Mouse (Mus musculus) hindbrain, embryonic 10.5 days (tissue): Measurements from ENCODE around the gene Crebrf. TPM values are rescaled to one million over a fixed set of nuclear protein-coding genes. Genes with fewer than 3 reads are reported as not detected.
A peak's percentile ranks its signal among the peaks of the same experiment; 100 is the strongest.

Experiments
- DNase-seq: peaks from one replicate; pipeline ENCODE4 v3.0.0-alpha.2; 2017; ENCODE audit warnings: low spot score
- H3K27ac ChIP-seq: fragments of 300-500 bp; sonication (generic); 2 replicates; pipeline ENCODE4 v1.5.1; 2016; ENCODE audit warnings: mild to moderate bottlenecking, moderate library complexity
- H3K27me3 ChIP-seq: fragments of 300-500 bp; sonication (generic); 2 replicates; pipeline ENCODE4 v1.6.1; 2016; ENCODE audit warnings: mild to moderate bottlenecking; ENCODE audit not compliant: poor library complexity, insufficient read depth, severe bottlenecking
- H3K36me3 ChIP-seq: fragments of 300-500 bp; sonication (generic); 2 replicates; pipeline ENCODE4 v1.6.1; 2016; ENCODE audit warnings: mild to moderate bottlenecking, moderate library complexity
- H3K4me1 ChIP-seq: fragments of 300-500 bp; sonication (generic); replicated peaks from 2 replicates; pipeline ENCODE4 v1.6.1; 2016; ENCODE audit warnings: mild to moderate bottlenecking
- H3K4me3 ChIP-seq: fragments of 300-500 bp; sonication (generic); 2 replicates; pipeline ENCODE4 v1.5.1; 2016; ENCODE audit warnings: mild to moderate bottlenecking, moderate library complexity
- H3K9me3 ChIP-seq: fragments of 300-500 bp; sonication (generic); 2 replicates; pipeline ENCODE4 v1.6.1; 2016; ENCODE audit warnings: mild to moderate bottlenecking, moderate library complexity
- WGBS: fragments of 180-500 bp; shearing (Covaris S2); methylation state at CpG from one replicate; pipeline ENCODE4 v1.1.7; 2016; 5-methylcytosine and 5-hydroxymethylcytosine counted together
- polyA plus RNA-seq: library from polyadenylated mRNA; unstranded; fragments of >200 nt; fragmentation: Nextera tagmentation; extraction: Ambion mirVana; gene quantifications from 2 replicates; pipeline ENCODE4 v1.2.1, GENCODE M21; 2016

Gene Crebrf
- polyA plus RNA-seq, 1 experiment from 2014 or later, result 4.6 TPM

DNA sequence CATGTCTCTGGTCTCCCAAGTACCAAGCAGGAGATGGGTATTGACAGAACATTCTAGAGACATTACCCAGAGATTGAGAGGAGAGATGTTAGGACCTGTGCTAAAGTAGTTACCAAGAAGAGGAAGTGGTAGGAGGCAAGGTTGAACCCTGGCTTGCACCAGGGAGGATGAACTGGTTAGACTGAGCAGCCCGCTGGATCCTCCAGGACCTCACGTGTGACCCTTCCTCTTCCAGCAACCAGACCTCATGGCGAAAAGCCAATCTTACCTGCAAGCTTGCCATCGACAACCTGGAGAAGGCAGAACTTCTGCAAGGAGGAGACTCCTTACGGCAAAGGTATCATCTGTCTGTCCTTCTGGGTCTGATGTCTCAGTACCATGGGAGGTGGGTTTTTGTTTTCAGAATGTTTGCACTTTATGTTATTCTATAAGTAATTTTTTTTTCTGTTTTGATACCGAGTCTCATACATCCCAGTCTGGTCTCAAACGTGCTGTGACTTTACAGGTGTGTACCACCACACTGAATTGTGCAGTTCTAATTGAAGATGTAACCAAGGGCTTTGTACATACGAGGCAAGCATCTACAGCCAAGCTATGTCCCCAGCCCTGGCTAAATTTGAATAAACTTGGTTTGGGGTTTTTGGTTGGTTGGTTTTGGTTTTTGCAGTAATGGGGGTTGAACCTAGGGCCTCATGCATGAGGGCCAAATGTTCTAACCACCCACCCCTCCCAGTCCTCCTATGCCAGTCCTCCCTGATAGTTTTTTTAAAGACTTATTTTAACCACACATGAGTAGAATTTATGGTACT is 74.2 kb downstream of the Crebrf start:
- H3K4me1 ChIP-seq, result no peaks in the 10 kb centered on the region
- peaks cover 85% of the 10 kb centered on the region for H3K36me3 ChIP-seq
- no peak overlapping the region for H3K27ac ChIP-seq
- no peaks in the 10 kb centered on the region for H3K27me3 ChIP-seq
- DNase-seq, result no peak
- 91% methylated on average over 8 of the region's 8 CpGs for WGBS
- H3K4me3 ChIP-seq, result no peak overlapping the region
- H3K9me3 ChIP-seq, result no peaks in the 10 kb centered on the region

DNA sequence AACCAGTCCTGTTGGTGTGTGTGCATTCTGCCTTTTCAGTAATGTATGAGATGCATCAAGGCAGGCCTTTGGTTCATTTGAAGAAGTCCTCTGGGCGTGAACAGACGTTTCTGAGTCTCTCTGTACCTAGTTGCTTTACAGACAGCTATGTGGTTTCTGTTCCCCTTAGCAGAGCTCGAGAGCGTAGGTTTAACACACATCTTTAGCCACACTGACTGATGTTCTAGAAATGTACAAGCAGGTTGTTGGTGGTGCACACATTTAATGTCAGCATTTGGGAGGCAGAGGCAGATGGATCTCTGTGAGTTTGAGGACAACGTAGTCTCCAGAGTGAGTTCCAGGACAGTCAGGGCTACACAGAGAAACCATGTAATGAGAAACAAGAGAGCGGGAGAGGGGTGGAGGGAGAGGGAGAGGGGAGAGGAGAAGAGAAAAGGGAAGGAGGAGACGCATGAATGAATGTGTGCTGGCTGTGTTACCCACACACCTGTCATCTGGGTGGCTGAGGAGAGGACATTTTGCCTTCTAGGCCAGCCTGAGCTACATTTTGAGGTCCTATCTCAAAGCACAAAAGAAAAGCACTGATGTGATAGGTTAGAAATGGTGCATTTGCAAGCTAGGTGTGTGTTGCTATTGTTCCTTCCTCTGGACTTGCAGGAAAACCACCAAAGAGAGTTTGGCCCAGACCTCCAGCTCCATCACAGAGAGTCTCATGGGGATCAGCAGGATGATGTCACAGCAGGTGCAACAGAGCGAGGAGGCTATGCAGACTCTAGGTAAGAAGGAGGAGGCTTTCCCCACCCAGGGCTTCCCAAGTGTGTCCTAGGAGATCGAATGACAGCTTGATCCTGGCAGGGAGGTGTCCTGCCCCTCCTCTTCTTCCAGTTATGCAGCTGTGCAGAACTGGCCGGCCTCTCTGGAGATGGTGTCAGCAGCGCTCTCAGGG is 75.1 kb downstream of the Crebrf start:
- Histone ChIP-seq H3K27ac (no peak overlapping the region), H3K27me3 (no peaks in the 10 kb centered on the region), H3K36me3 (peaks cover 77% of the 10 kb centered on the region), H3K4me1 (no peaks in the 10 kb centered on the region), H3K9me3 (no peaks in the 10 kb centered on the region), H3K4me3 (no peak overlapping the region)
- WGBS, result 89% methylated on average over 11 of the region's 11 CpGs
- DNase-seq, result no peak

DNA sequence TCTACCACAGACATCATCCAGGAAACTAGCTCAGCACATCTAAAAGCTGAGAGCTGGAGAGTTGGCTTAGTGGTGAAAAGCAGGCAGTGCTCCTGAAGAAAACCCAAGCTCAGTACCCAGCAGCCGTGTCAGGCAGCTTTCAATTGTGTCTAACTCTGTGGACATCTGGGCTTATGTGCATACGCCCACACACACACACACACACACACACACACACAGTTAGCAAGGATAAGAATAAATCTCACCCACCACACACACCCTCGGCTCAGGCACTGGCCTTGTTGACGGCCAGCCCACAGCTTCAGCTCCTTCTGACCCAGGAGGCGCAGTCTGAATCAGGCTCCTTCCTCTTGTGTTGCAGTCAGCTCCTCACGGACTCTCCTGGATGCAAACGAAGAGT is 76.1 kb downstream of the Crebrf start:
- H3K9me3 ChIP-seq, result no peaks in the 10 kb centered on the region
- DNase-seq, result no peak
- 89% methylated on average over 7 of the region's 7 CpGs for WGBS
- no peaks in the 10 kb centered on the region for H3K4me1 ChIP-seq
- H3K27ac ChIP-seq, result no peak overlapping the region
- H3K4me3 ChIP-seq, result no peak overlapping the region
- H3K36me3 ChIP-seq, result peaks cover 69% of the 10 kb centered on the region
- no peaks in the 10 kb centered on the region for H3K27me3 ChIP-seq

DNA sequence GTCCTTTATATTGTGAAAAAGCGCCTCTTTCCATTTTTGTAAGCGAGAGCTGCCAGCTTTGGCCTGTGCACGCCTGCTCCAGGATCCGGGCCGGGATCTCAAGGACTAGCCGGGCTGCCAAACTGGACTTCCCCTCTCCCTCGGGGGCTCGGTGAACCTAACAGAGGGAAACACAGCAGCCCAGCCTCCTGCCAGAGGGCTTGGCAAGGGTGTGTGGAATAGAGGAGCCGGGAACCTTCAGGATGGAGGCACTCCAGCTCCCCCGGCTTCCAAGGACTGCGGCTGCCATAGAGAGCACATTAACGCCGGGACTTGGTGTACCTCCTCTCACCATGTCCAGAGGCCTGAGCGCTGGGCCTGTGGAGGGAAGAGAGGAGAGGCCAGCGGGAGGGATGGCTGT is 76.6 kb downstream of the Crebrf start:
- Histone ChIP-seq H3K9me3 (no peaks in the 10 kb centered on the region), H3K4me3 (no peak overlapping the region), H3K36me3 (peaks cover 64% of the 10 kb centered on the region), H3K4me1 (no peaks in the 10 kb centered on the region), H3K27ac (no peak overlapping the region), H3K27me3 (no peaks in the 10 kb centered on the region)
- WGBS, result 91% methylated on average over 15 of the region's 15 CpGs
- no peak for DNase-seq

DNA sequence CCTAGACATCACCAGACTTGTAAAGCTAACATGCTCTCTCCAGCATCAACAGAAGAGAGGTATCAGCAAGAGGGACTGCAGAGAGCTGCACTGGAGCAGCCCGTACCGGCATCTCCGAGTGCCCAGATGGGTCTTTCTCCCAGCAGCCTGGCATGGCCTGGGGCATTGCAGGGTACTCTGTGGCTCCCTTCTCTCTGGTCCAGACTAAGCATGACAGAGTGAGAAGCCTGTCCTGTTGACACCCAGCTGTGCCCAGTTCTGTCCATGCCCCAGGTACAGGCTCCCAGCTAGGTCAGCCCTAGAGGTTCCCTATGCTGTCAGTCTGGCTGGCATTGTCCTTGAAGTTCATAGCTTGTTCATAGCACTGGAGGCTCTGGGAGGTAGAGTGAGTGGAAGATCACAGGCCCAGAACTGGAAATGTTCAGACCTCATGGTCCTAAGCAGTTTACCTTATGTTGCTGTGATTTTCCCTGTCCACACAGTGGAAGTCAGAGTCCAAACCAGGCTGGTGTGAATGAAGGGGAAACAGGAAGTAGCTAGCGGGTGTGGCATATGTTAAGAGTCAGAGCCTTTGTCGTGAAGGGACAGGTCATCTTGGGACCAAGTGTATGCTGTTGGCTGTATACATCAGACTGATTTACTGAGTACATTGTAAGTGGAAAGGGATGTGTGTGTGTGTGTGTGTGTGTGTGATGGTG is 77.8 kb downstream of the Crebrf start:
- Histone ChIP-seq H3K27me3 (no peaks in the 10 kb centered on the region), H3K36me3 (peaks cover 55% of the 10 kb centered on the region), H3K4me1 (no peaks in the 10 kb centered on the region), H3K9me3 (no peaks in the 10 kb centered on the region), H3K4me3 (no peak overlapping the region), H3K27ac (no peak overlapping the region)
- DNase-seq, result no peak
- 85% methylated on average over 5 of the region's 5 CpGs for WGBS

DNA sequence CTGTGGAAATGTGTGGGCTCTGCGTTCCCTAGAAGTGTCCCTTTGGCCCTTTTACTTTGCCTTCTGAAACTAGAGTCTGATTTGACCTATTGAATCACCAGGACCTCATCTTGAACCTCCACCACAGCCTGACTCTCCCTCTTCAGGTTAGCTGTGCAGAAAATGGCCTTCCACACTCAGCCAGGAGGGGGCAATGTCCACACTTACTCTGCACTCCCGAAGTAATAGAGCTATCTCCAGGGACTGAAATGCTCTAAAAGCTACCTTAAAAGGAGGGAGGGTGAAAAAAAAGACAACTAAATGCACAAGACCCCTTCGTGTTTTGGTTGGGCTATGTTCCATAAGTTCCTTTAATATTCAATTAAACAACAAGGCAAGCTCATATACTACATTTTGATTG is 79.3 kb downstream of the Crebrf start:
- Histone ChIP-seq H3K36me3 (peaks cover 40% of the 10 kb centered on the region), H3K27ac (no peak overlapping the region), H3K27me3 (no peaks in the 10 kb centered on the region), H3K9me3 (no peaks in the 10 kb centered on the region), H3K4me3 (no peak overlapping the region), H3K4me1 (no peaks in the 10 kb centered on the region)
- peak; percentile 35 for DNase-seq
- 20% methylated on average over 3 of the region's 3 CpGs for WGBS

DNA sequence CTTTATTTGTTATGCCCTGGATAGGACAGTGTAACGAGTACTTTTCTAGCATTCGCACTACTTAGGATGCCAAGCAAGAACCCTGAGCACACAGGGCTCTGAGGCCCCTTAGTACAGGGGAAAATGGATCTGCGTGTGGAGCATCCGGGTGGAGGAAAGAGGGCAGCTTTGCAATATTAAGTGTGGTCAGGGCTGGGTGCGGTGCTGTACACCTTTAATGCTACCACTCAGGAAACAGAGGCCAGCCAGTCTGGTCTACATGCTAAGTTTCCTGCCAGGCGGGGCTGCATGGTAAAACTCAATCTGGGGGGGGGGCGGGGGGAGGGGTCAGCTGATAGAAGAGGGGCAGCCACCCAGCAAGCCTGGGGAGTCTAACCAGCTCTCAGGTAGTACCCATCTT is 79.9 kb downstream of the Crebrf start:
- 75% methylated on average over 7 of the region's 7 CpGs for WGBS
- peaks cover 34% of the 10 kb centered on the region for H3K36me3 ChIP-seq
- H3K27ac ChIP-seq, result no peak overlapping the region
- H3K9me3 ChIP-seq, result no peaks in the 10 kb centered on the region
- H3K4me1 ChIP-seq, result no peaks in the 10 kb centered on the region
- no peak for DNase-seq
- H3K27me3 ChIP-seq, result no peaks in the 10 kb centered on the region
- no peak overlapping the region for H3K4me3 ChIP-seq

DNA sequence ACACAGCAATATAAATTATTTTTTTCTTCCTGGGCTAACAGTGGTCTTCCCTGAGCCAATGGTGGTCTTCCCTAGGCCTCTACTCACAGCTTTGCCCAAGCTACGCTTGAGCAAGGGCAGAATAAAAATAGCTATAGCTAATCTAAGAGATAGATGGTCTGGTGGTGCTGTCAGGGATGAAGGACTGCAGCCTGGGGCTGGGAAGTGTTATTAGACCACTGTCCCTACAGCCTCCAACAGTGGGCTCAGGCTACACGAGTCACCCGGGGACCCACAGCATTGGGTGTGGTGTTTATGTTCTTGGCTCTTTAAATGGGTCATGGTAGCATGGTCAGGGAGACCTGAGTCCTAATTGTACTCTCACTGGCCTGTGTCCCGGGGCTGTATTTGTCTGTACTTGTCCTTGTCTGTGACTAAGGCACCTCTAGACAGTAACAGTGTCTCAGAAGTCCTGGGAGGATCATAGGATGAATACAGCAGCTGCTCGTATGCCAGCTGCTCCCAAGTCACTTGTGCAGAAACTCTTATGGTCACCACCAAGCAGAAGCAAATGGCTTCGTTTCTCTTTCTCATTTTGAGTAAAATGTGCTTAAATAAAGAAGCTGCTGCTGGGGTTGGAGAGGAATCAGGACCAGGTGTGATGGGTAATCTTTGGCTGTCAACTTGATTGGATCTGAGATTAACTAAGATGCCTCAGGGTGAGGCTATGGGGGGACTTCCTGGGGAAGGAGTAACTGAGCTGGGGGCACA is 82.1 kb downstream of the Crebrf start:
- WGBS, result 77% methylated on average over 6 of the region's 6 CpGs
- DNase-seq, result no peak
- no peaks in the 10 kb centered on the region for H3K4me1 ChIP-seq

DNA sequence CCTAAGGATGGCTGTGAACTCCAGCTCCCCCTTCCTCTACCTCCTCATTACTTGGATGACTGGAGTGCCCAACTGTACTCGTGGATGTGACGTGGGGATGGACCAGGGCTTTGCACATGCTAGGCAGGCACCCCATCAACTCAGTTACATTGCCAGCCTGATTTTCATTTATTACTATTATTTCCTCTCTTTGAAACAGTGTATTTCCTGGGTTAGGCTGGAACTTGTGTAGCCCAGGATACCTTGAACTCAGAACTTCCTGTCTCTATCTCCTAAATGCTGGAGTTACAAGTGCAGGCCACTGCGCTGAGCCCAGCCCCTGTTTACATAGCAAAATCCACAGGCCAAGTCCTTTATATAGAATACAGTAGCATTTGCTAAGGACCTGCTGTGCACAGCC is 87.4 kb downstream of the Crebrf start:
- H3K9me3 ChIP-seq, result no peaks in the 10 kb centered on the region
- no peak overlapping the region for H3K4me3 ChIP-seq
- no peak overlapping the region for H3K27ac ChIP-seq
- H3K4me1 ChIP-seq, result no peaks in the 10 kb centered on the region
- H3K27me3 ChIP-seq, result no peaks in the 10 kb centered on the region
- WGBS, result 82% methylated on average over 3 of the region's 3 CpGs
- DNase-seq, result no peak
- H3K36me3 ChIP-seq, result no peaks in the 10 kb centered on the region

More for the DNA sequence above, 82.1 kb downstream of the Crebrf start:
- H3K4me3 ChIP-seq, result no peak overlapping the region
- peaks cover 12% of the 10 kb centered on the region for H3K36me3 ChIP-seq
- H3K27me3 ChIP-seq, result no peaks in the 10 kb centered on the region
- H3K9me3 ChIP-seq, result no peaks in the 10 kb centered on the region
- no peak overlapping the region for H3K27ac ChIP-seq

DNA sequence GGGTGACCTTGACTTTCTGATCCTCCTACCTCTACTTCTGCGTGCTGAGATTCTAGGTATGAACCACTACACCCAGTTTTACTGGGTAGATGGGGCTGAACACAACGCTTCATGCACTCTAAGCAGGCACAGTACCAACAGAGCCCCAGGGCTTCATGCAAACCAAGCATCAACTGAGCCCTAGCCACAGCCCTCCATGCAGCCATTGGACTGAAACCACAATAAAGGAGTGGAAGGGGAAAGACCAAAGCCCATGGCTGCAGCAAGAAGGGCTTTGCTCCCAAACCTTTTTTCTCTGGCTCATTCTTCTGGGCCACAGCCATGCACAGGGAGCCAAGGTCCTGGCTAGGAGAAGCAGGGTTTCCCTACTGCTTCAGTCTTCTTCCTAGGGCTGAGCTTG is 97.2 kb downstream of the Crebrf start:
- no peak for DNase-seq
- WGBS, result 82% methylated on average over 2 of the region's 2 CpGs
- no peaks in the 10 kb centered on the region for H3K27me3 ChIP-seq
- H3K4me3 ChIP-seq, result no peak overlapping the region
- H3K27ac ChIP-seq, result no peak overlapping the region
- no peaks in the 10 kb centered on the region for H3K36me3 ChIP-seq
- no peaks in the 10 kb centered on the region for H3K4me1 ChIP-seq
- no peaks in the 10 kb centered on the region for H3K9me3 ChIP-seq

DNA sequence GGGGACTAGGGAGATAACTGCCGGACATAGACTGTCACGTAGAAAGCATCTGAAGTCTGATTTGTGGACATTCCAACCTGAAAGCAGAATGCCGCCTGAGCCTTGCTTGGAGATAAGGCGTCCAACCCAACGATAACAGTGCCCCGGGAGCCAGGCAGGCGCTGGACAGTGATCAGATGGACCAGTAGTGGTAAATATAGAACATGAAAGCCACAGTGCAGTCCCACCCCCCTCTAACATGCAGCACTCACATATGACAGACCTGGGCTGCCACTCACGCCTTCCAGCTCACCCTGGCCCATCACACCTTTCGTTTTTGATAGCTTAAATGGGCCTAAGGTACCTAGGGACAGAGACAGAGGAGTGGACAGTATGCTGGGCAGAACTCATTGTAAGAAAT is 98.0 kb downstream of the Crebrf start:
- H3K4me3 ChIP-seq, result no peak overlapping the region
- WGBS, result 83% methylated on average over 9 of the region's 9 CpGs
- no peak overlapping the region for H3K27ac ChIP-seq
- no peaks in the 10 kb centered on the region for H3K27me3 ChIP-seq
- no peak for DNase-seq
- no peaks in the 10 kb centered on the region for H3K4me1 ChIP-seq
- no peaks in the 10 kb centered on the region for H3K36me3 ChIP-seq
- H3K9me3 ChIP-seq, result no peaks in the 10 kb centered on the region

DNA sequence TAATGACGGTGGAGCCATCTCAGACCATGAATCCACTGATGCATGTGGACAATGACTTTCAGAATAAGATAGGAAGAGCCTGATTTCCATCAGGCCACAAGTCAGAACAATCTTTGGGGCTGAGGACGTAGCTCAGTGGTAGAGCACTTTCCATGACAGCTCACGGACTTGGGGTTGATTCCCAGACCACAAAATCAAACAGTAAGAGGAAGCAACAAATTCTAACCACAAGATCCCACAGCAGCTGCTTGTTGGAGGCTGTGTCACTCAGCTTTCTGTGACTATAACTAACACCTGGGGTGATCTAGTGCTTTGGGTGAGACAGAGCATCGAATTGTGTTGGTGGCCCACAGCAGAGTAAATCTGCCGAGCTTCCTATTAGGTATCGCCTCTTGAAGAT is 101.4 kb downstream of the Crebrf start:
- H3K4me1 ChIP-seq, result no peaks in the 10 kb centered on the region
- H3K36me3 ChIP-seq, result no peaks in the 10 kb centered on the region
- 82% methylated on average over 6 of the region's 6 CpGs for WGBS
- H3K9me3 ChIP-seq, result no peaks in the 10 kb centered on the region
- H3K4me3 ChIP-seq, result no peak overlapping the region
- H3K27ac ChIP-seq, result no peak overlapping the region
- DNase-seq, result no peak
- no peaks in the 10 kb centered on the region for H3K27me3 ChIP-seq
